Mouse (Mus musculus) layer of hippocampus, postnatal 10 days (tissue): ENCODE results near the gene Sfrp5. TPM values are rescaled to one million over a fixed set of nuclear protein-coding genes. Genes with fewer than 3 reads are reported as not detected.

Experiments used
- DNase-seq, 2 experiments: peaks; one replicate each; pipeline ENCODE4 v3.0.0; 2021; ENCODE audit warnings: low spot score in 2 of 2
- long read RNA-seq: library from polyadenylated mRNA; stranded (forward); transcript quantifications from one replicate; pipeline ENCODE4 v2.0.0, GENCODE M21; 2023
- total RNA-seq, 2 experiments: library from RNA; stranded (reverse); gene quantifications; 2 replicates each; pipeline ENCODE4 v1.2.3; 2021

Sfrp5 gene
- under 1 TPM in 1 of 2 experiments, not detected in 1; 0.18 TPM for total RNA-seq
- long read RNA-seq = 0 reads

GRCm38 (mm10) chr19:42201696-42202381 is at the start of gene Sfrp5:
TSS of gene Sfrp5 (minus strand) at chr19:42202252.
- no peak for DNase-seq

DNA sequence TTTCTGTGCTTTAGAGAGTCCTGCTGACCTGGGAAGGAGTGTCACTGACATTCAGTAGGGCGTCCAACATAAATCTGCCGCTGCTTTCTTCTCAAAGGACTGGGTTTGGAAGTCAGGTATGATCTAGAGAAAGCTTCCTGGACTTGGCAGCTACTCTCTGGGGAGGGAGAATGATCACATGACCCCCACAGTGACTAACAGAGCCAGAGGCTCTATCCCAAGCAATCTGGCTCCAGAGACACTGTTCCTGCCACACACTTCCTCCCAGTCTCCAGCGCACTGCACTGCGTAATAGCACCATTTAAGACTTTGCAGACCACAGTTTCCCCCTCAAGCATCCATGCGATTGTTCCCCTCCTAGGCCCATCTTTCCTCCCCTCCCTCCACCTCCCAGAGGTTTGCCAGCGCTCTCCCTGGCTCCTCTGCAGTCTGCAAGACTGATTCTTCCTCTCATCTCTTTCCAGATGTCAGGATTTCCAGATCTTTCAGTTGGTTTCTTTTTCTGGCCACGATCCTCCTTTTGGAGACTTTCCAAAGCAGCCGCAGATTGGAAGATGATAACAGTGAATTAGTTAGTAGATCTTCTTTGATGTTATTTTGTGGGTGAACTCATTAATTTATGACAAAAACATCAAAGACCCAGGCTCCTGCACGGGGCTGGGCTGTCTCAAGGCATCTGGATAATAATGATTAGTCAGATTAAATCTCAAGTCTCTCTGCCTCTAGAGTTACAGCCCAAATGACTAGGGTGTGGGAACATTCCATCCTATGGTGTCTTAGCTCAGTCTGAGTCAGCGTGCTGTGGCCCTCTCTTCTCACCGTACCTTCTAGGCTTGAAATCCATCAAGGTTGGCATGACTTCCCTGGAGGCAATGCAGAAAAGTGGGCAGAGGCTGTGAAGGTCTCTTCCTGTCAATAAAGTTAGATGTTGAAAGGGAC is 48.2 kb upstream of the Sfrp5 start:
- no peak for DNase-seq

- DNase-seq = no peak
Measured at GRCm38 (mm10) chr19:42247519-42247918, 45.5 kb upstream of the Sfrp5 start, which contains the start of gene Golga7b. TSS of gene Golga7b (plus strand) at chr19:42247574.

GRCm38 (mm10) chr19:42246626-42247025 is 44.6 kb upstream of the Sfrp5 start:
- no peak for DNase-seq

DNA sequence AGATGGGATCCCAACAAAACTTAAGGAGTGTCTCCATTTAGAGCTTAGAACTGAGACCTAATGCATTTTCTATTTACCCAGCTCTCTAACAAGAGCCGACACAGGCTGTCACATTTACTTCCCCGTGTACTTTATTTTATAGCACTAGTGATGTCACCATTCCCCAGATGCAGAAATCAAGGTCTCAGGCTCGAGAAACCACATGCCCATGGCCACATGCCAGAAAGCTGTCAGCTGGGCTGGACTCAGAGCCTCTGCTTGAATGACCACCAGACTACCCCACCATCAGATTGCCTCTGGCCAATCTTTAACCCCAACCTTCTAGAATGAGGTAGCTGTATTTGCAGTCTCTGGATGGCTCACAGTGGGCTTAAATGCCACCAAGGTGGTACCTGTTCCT is 41.3 kb upstream of the Sfrp5 start:
- no peak for DNase-seq

DNA sequence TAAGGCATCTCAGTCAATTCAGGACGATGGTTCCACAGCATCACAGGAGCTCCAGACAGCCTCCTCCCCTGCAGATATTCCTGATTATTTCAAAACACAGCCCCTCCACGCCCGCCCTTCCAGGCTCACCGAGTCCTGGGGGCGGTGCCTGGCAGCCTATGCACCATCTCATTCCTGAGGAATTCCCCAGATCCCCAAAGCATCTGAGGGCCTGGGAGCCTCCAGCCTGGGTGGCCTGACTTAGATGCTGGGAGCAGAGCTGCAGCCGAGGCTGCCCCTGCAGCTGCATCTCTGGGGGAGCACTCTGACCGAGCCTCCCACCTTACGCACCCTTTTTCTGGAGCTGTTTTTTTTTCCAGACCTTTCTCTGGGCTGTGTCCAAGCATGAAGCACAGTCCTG is 38.8 kb upstream of the Sfrp5 start:
- DNase-seq = no peak

GRCm38 (mm10) chr19:42238341-42238715 is 36.3 kb upstream of the Sfrp5 start:
- no peak for DNase-seq

GRCm38 (mm10) chr19:42237602-42238340 is 35.7 kb upstream of the Sfrp5 start:
- no peak for DNase-seq

- no peak for DNase-seq
Measured at GRCm38 (mm10) chr19:42230986-42231385, 28.9 kb upstream of the Sfrp5 start.

GRCm38 (mm10) chr19:42230288-42230568 is 28.2 kb upstream of the Sfrp5 start:
- DNase-seq = no peak

GRCm38 (mm10) chr19:42229499-42230287 is 27.6 kb upstream of the Sfrp5 start:
- no peak for DNase-seq

- no peak for DNase-seq
Measured at GRCm38 (mm10) chr19:42226451-42226850, 24.4 kb upstream of the Sfrp5 start.

DNA sequence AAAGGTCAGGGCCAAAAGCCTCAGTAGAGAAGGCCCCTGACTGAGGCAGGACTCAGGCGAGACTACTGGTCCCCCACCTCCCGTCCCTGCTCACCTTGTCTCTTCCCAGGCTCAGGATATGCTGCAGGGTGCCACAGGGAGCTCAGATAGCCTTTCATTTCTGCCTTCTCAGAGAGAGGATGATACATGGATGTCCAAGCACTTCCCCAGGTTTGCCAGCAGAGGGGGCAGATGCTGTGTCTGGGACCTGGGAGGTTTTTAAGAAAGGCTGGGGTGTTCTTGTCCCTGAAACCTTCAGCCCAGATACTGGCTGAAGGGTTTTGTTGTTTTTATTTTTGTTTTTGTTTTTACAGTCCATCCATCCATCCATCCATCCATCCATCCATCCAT is 15.3 kb upstream of the Sfrp5 start:
- peak; percentile 68 to 75 for DNase-seq

DNA sequence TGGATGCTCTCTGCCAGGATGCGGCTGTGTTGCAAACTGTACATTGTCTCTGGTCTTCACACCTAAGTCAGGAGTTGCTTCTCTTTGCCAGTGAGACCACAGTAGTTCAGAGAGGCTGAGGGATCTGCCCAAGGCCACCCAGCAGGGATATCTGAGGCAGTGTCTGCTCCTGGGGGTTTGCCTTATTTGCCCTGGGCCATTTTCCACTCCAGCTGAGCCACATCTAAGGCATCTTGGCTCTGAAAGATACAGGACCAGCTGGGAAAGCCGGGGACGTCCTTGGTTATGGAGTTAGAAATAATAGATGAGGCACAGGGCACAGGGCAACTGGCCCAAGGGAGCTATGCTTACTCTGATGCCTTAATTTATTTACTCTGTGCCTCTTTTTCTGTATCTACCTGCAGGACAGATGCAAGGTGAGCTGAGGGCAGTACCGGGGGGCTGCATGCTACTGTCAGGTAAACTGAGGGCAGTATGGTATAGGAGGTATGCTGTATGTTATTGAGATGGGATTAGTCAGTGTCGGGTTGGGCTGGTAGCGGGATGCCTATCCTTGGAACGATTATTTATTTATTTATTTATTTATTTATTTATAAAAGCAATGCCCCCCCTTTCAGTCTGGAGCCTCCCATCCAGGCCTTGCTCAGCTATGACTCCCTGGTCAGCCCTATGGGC is 14.8 kb upstream of the Sfrp5 start:
- no peak for DNase-seq

DNA sequence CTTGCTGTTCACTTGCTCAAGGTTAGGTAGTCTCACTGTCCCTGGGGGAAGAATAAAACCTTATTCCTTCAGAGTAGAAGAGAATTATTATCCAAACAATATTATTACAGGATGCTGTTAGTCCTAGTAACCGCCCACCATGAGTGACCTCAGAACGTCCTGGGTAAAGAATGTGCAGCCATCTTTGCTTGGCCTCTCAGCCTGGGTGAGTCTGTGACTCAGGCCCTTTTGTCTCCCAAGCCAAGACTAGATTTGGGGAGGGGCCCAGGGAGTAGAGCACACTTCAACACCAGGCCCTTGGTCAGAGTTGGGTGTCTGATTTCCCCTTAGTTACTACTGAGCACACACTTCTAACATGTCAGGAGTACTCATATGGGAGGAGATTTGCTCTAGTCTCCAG is 12.5 kb upstream of the Sfrp5 start:
- no peak for DNase-seq

GRCm38 (mm10) chr19:42211936-42212335 is 9.9 kb upstream of the Sfrp5 start:
- DNase-seq = no peak

- DNase-seq = no peak
Measured at GRCm38 (mm10) chr19:42209976-42210375, 7.9 kb upstream of the Sfrp5 start.

- no peak for DNase-seq
Measured at GRCm38 (mm10) chr19:42209485-42209884, 7.4 kb upstream of the Sfrp5 start.

DNA sequence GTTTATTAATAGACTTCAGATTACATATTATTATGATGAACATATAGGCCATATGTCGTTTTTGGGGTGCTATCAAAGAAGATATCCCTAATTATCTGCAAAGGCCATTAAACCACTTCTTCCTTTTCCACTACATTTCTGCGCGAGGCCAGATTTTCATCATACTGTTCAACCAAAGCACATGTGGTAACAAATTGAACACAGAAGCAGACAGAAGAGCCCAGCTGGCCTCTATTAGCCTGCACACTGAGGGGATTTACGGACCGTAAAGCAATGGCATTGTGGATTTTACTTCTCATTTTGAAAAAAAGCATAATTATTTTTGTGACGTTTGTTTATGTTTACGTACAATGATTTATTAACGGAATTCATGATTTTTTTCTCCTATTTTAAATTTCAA is 3.1 kb upstream of the Sfrp5 start:
- DNase-seq = no peak

GRCm38 (mm10) chr19:42204306-42204705 is 2.3 kb upstream of the Sfrp5 start:
- DNase-seq = no peak

- DNase-seq = no peak
Measured at GRCm38 (mm10) chr19:42202467-42202866, 415 bp upstream of the Sfrp5 start.
